Mouse (Mus musculus): ENCODE results near the gene Snx1. TPM values are rescaled to one million over a fixed set of nuclear protein-coding genes. Genes with fewer than 3 reads are reported as not detected.
A peak's percentile ranks its signal among the peaks of the same experiment; 100 is the strongest.

Snx1 gene
- polyA plus RNA-seq, 1 experiment from 2014 or later, result 65.1 TPM

DNA sequence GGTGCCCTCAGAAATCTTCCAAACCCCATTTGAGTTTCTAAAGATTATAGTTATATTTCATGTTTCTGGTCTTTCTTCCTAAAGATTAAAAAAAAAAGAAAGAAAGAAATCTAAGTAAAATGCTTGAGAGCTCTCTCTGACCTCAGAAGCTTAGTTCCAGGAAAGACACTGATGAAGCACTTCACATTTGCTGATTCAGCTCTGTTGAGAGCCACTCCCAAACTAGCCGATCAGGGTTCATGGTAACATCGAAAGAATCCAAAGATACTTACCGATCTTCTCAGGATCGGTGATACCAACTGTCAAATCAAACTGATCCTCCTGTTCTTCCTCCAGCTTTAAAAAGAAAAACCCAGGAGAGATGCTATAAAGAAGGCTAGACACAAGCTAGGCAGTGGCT is 21.8 kb downstream of the Snx1 start:
- WGBS, result 87% methylated on average over 4 of the region's 4 CpGs
- Histone ChIP-seq H3K27me3 (ENCODE audit: control insufficient read depth, insufficient read depth, low read length) (no peaks in the 10 kb centered on the region), H3K27ac (replicated peaks in 1 of 2; ENCODE audit: control insufficient read depth in 1 of 2, insufficient read depth in 1 of 2, low read depth in 2 of 2, low read length in 2 of 2) (no peak overlapping the region), H3K9me3 (ENCODE audit: control insufficient read depth, low read length) (no peaks in the 10 kb centered on the region), H3K4me3 (ENCODE audit: control insufficient read depth in 1 of 2, insufficient read depth in 1 of 2, low read depth in 1 of 2, low read length in 2 of 2) (no peak overlapping the region), H3K9ac (ENCODE audit: low read length) (no peak overlapping the region), H3K36me3 (ENCODE audit: control insufficient read depth, insufficient read depth, low read length) (peaks cover 92% of the 10 kb centered on the region), H3K4me2 (ENCODE audit: low read length) (no peak overlapping the region), H3K4me1 (ENCODE audit: control insufficient read depth in 2 of 2, insufficient read depth in 2 of 2, low read length in 2 of 2) (no peaks in the 10 kb centered on the region)
- no peak for ATAC-seq (ENCODE audit: insufficient number of reproducible peaks, insufficient read depth, low FRiP score, low read depth)

DNA sequence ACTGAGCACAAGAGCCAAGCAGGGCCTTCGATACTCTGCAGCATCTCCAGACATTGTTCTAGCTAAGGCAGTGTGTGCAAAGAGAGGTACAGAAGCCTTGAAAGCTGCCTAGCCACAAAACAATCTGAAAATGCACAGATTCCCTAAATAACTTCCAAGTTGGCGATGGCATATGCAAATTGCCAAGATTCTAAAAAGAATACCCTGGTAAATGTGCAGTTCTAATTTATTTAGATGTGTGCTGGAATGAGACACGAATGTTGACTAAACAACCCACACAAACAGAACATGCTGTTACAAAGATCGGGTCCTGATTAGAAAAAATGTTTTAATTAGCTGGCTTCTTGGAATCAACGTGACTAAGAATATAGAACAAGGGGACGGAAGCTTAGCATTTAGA is 23.7 kb downstream of the Snx1 start:
- H3K4me1 ChIP-seq (ENCODE audit: control insufficient read depth in 2 of 2, insufficient read depth in 2 of 2, low read length in 2 of 2), result no peaks in the 10 kb centered on the region
- no peak for ATAC-seq (ENCODE audit: insufficient number of reproducible peaks, insufficient read depth, low FRiP score, low read depth)
- H3K9me3 ChIP-seq (ENCODE audit: control insufficient read depth, low read length), result no peaks in the 10 kb centered on the region
- no peak overlapping the region for H3K4me3 ChIP-seq (ENCODE audit: control insufficient read depth in 1 of 2, insufficient read depth in 1 of 2, low read depth in 1 of 2, low read length in 2 of 2)
- H3K27me3 ChIP-seq (ENCODE audit: control insufficient read depth, insufficient read depth, low read length), result no peaks in the 10 kb centered on the region
- no peak overlapping the region for H3K27ac ChIP-seq (replicated peaks in 1 of 2; ENCODE audit: control insufficient read depth in 1 of 2, insufficient read depth in 1 of 2, low read depth in 2 of 2, low read length in 2 of 2)
- H3K9ac ChIP-seq (ENCODE audit: low read length), result no peak overlapping the region
- no peak overlapping the region for H3K4me2 ChIP-seq (ENCODE audit: low read length)
- 94% methylated on average over 6 of the region's 6 CpGs for WGBS
- peaks cover 88% of the 10 kb centered on the region for H3K36me3 ChIP-seq (ENCODE audit: control insufficient read depth, insufficient read depth, low read length)

DNA sequence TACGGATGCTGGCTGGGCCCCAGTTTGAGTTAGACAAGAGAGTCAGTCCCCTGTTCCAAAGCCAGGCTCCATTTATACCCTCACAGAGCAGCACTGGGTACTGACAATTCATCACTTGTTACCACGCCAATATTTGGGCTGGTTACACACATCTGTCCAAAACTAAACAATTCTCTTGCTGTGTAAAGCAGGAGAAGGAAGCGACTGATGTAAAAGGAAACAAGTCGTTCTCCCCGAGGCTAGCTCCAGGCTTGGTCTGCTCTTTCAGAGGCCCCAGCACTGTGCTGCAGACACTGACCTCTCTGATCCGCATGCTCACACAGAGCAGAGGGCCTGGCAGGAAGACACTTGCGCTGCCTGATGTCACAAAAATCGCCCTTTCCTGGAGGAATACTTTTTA is 24.8 kb downstream of the Snx1 start:
- Histone ChIP-seq H3K9me3 (ENCODE audit: control insufficient read depth, low read length) (no peaks in the 10 kb centered on the region), H3K4me3 (ENCODE audit: control insufficient read depth in 1 of 2, insufficient read depth in 1 of 2, low read depth in 1 of 2, low read length in 2 of 2) (no peak overlapping the region), H3K27me3 (ENCODE audit: control insufficient read depth, insufficient read depth, low read length) (no peaks in the 10 kb centered on the region), H3K27ac (replicated peaks in 1 of 2; ENCODE audit: control insufficient read depth in 1 of 2, insufficient read depth in 1 of 2, low read depth in 2 of 2, low read length in 2 of 2) (no peak overlapping the region), H3K36me3 (ENCODE audit: control insufficient read depth, insufficient read depth, low read length) (peaks cover 89% of the 10 kb centered on the region), H3K4me1 (ENCODE audit: control insufficient read depth in 2 of 2, insufficient read depth in 2 of 2, low read length in 2 of 2) (no peaks in the 10 kb centered on the region), H3K4me2 (ENCODE audit: low read length) (no peak overlapping the region), H3K9ac (ENCODE audit: low read length) (no peak overlapping the region)
- WGBS, result 86% methylated on average over 8 of the region's 8 CpGs
- ATAC-seq (ENCODE audit: insufficient number of reproducible peaks, insufficient read depth, low FRiP score, low read depth), result no peak

DNA sequence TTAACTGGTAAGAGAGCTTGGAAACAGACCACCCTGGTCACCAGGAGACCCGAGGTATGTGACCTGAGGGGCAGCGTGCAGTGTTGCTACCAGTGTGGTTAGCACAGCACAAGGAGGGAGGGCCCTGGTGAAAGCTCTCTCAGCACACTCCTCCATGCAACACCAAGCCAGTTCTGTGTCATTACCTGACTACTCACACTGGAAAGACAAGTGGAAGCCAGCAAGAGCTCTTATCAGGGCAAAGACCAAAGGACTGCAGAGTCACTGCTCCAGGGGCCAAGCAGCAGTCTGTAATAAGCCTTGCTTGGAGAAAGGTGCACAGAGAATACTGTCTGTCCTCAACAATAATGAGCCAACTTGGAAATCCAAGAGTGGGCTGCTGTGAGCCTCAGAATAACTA is 33.7 kb downstream of the Snx1 start:
- Histone ChIP-seq H3K27me3 (ENCODE audit: control insufficient read depth, insufficient read depth, low read length) (no peaks in the 10 kb centered on the region), H3K36me3 (ENCODE audit: control insufficient read depth, insufficient read depth, low read length) (peaks cover 97% of the 10 kb centered on the region), H3K9ac (ENCODE audit: low read length) (no peak overlapping the region), H3K4me1 (ENCODE audit: control insufficient read depth in 2 of 2, insufficient read depth in 2 of 2, low read length in 2 of 2) (peaks cover 5 to 15% of the 10 kb centered on the region in 2 experiments; a peak in 3 of 4 replicates), H3K9me3 (ENCODE audit: control insufficient read depth, low read length) (no peaks in the 10 kb centered on the region), H3K4me2 (ENCODE audit: low read length) (no peak overlapping the region), H3K4me3 (ENCODE audit: control insufficient read depth in 1 of 2, insufficient read depth in 1 of 2, low read depth in 1 of 2, low read length in 2 of 2) (no peak overlapping the region), H3K27ac (replicated peaks in 1 of 2; ENCODE audit: control insufficient read depth in 1 of 2, insufficient read depth in 1 of 2, low read depth in 2 of 2, low read length in 2 of 2) (no peak overlapping the region)
- 48% methylated on average over 2 of the region's 2 CpGs for WGBS
- no peak for ATAC-seq (ENCODE audit: insufficient number of reproducible peaks, insufficient read depth, low FRiP score, low read depth)

DNA sequence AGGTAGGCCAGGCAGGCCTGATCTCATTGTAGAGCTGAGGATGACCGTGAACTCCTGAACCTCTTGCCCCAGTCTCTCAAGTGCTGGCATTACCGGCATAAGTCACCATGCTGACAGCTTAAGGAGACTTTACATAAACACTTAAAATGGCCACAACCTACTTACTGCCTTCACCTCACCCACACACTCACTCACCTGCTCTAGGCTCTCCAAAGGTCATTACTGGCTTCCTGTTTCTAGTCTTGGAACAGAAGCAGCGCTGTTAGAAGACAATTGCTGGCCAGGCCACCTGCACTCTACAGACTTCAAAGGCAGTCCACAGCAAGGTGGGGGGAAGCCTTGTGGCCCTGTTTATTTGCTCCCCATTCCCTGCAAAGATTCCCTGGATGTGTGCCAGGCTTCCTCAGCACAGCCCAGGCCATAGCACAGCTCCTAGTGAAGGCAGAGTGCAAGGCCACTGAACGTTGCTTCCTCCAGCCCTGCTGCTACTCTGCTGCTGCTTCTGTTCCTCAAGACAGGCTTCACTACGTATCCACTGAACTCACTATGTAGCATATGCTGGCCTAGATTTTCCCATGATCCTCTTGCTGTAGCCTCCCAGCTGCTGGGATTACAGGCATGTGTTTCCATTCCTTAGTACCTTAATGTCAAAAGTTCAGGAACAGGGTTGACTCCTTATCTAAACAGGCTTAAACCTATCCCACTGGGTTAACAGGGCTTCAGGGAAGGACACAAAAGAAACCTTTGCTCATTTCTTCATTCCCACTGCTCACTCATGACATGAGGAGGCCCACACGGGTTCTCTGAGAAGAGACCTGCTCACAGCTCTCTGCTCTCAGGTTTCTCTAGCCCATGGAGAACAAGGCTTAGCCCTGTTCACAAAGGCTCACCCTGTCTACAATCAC is 34.8 kb downstream of the Snx1 start:
- no peak; the same call in 1 of the 2 replicates for ATAC-seq (ENCODE audit: insufficient number of reproducible peaks, insufficient read depth, low FRiP score, low read depth)
- Histone ChIP-seq H3K9me3 (ENCODE audit: control insufficient read depth, low read length) (no peaks in the 10 kb centered on the region), H3K4me3 (ENCODE audit: control insufficient read depth in 1 of 2, insufficient read depth in 1 of 2, low read depth in 1 of 2, low read length in 2 of 2) (no peak overlapping the region), H3K4me2 (ENCODE audit: low read length) (no peak overlapping the region), H3K36me3 (ENCODE audit: control insufficient read depth, insufficient read depth, low read length) (peaks cover 97% of the 10 kb centered on the region), H3K9ac (ENCODE audit: low read length) (no peak overlapping the region), H3K27me3 (ENCODE audit: control insufficient read depth, insufficient read depth, low read length) (no peaks in the 10 kb centered on the region), H3K27ac (replicated peaks in 1 of 2; ENCODE audit: control insufficient read depth in 1 of 2, insufficient read depth in 1 of 2, low read depth in 2 of 2, low read length in 2 of 2) (no peak overlapping the region), H3K4me1 (ENCODE audit: control insufficient read depth in 2 of 2, insufficient read depth in 2 of 2, low read length in 2 of 2) (peaks cover 5 to 15% of the 10 kb centered on the region in 2 experiments; a peak in 3 of 4 replicates)
- WGBS, result 58% methylated on average over 6 of the region's 6 CpGs

DNA sequence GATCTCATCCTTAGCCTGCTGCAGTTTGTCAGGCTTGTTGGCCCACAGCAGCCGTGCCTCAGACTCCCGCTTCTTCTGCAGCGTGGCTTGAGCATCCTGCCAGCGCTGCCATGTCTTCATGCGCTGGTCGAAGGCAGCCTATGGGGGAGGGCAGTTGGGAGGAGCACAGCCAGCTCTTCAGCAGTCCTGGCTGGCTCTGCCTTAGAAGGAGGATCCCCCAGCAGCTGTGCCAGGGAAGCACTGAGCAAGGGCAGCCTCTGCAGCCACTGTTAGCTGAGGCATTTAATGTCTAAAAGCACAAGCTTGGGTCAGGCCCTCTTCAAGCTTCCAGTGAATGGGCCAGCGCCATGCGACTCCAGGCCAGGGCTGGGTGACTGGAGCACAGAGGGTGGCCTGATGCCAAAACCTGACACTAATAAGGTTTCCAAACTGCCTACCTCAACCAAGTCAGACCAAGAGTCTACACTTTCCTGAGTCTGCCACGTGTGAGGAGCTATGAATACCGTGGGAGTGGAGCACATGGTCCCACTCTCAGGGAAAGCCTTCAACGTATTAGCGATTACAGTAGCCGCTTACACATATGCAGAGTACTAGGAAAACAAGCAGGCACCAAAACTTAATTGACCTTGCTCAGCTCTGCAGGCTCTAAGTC is 35.7 kb downstream of the Snx1 start:
- Histone ChIP-seq H3K4me2 (ENCODE audit: low read length) (no peak overlapping the region), H3K27me3 (ENCODE audit: control insufficient read depth, insufficient read depth, low read length) (no peaks in the 10 kb centered on the region), H3K27ac (replicated peaks in 1 of 2; ENCODE audit: control insufficient read depth in 1 of 2, insufficient read depth in 1 of 2, low read depth in 2 of 2, low read length in 2 of 2) (no peak overlapping the region), H3K36me3 (ENCODE audit: control insufficient read depth, insufficient read depth, low read length) (peaks cover 96% of the 10 kb centered on the region), H3K4me3 (ENCODE audit: control insufficient read depth in 1 of 2, insufficient read depth in 1 of 2, low read depth in 1 of 2, low read length in 2 of 2) (no peak overlapping the region), H3K4me1 (ENCODE audit: control insufficient read depth in 2 of 2, insufficient read depth in 2 of 2, low read length in 2 of 2) (peaks cover 5 to 15% of the 10 kb centered on the region in 2 experiments; a peak in 3 of 4 replicates), H3K9ac (ENCODE audit: low read length) (no peak overlapping the region), H3K9me3 (ENCODE audit: control insufficient read depth, low read length) (no peaks in the 10 kb centered on the region)
- ATAC-seq (ENCODE audit: insufficient number of reproducible peaks, insufficient read depth, low FRiP score, low read depth), result 0 out of 2 replicates have a peak, but pooled peaks have one; percentile 5
- WGBS, result 88% methylated on average over 13 of the region's 13 CpGs

DNA sequence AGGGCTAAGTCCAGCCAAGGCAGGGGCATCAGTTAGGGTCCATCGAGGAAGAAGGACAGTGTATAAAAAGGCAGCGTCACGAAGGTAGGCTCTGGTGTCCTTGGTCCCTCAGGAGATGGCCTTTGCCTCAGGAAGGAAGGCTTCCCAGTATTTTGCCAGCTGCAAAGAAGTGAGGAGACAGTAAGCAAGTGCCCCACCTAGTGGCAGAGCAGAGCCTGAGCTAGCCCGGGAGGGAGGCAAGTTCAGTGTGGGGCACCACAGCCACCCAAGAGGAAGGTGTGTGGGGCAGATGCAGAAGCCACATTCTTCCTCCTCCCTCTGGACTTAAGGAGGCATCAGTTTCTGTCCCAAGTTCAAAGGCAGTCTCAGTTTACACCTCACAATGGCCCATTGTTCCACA is 38.0 kb downstream of the Snx1 start:
- 41% methylated on average over 4 of the region's 4 CpGs for WGBS
- Histone ChIP-seq H3K27ac (replicated peaks in 1 of 2; ENCODE audit: control insufficient read depth in 1 of 2, insufficient read depth in 1 of 2, low read depth in 2 of 2, low read length in 2 of 2) (no peak overlapping the region), H3K4me1 (ENCODE audit: control insufficient read depth in 2 of 2, insufficient read depth in 2 of 2, low read length in 2 of 2) (peaks cover 5 to 15% of the 10 kb centered on the region in 2 experiments; a peak in 3 of 4 replicates), H3K36me3 (ENCODE audit: control insufficient read depth, insufficient read depth, low read length) (peaks cover 74% of the 10 kb centered on the region), H3K9ac (ENCODE audit: low read length) (no peak overlapping the region), H3K4me2 (ENCODE audit: low read length) (no peak overlapping the region), H3K27me3 (ENCODE audit: control insufficient read depth, insufficient read depth, low read length) (no peaks in the 10 kb centered on the region), H3K9me3 (ENCODE audit: control insufficient read depth, low read length) (no peaks in the 10 kb centered on the region), H3K4me3 (ENCODE audit: control insufficient read depth in 1 of 2, insufficient read depth in 1 of 2, low read depth in 1 of 2, low read length in 2 of 2) (no peak overlapping the region)
- no peak for ATAC-seq (ENCODE audit: insufficient number of reproducible peaks, insufficient read depth, low FRiP score, low read depth)
